Mouse (Mus musculus) kidney, embryonic 14.5 days (tissue): Measurements from ENCODE around the gene Nap1l1. TPM values are rescaled to one million over a fixed set of nuclear protein-coding genes. Genes with fewer than 3 reads are reported as not detected.

ENCODE experiments used
- ATAC-seq: fragments of 200-750 bp; cut with Nextera tagmentation; 2 replicates; pipeline ENCODE4 v1.8.0; 2017; ENCODE audit warnings: moderate number of reproducible peaks, mild to moderate bottlenecking, moderate TSS enrichment, moderate library complexity; ENCODE audit not compliant: low FRiP score, low TSS enrichment
- H3K27ac ChIP-seq: fragments of 300-500 bp; sonication (generic); 2 replicates; pipeline ENCODE4 v1.5.1; 2014; ENCODE audit warnings: low read depth, mild to moderate bottlenecking, low read length, moderate library complexity, mixed read lengths
- H3K27me3 ChIP-seq: fragments of 300-500 bp; sonication (generic); 2 replicates; pipeline ENCODE4 v1.6.1; 2014; ENCODE audit warnings: mild to moderate bottlenecking, low read length; ENCODE audit not compliant: control insufficient read depth, insufficient read depth
- H3K36me3 ChIP-seq: fragments of 300-500 bp; sonication (generic); 2 replicates; pipeline ENCODE4 v1.6.1; 2014; ENCODE audit warnings: low read length, mixed read lengths; ENCODE audit not compliant: control insufficient read depth, insufficient read depth
- H3K4me1 ChIP-seq: fragments of 300-500 bp; sonication (generic); 2 replicates; pipeline ENCODE4 v1.6.1; 2014; ENCODE audit warnings: low read length, mixed read lengths; ENCODE audit not compliant: control insufficient read depth, insufficient read depth
- H3K4me2 ChIP-seq: fragments of 300-500 bp; sonication (generic); replicated peaks from 2 replicates; pipeline ENCODE4 v1.6.1; 2014; ENCODE audit warnings: low read depth, mild to moderate bottlenecking, low read length
- H3K4me3 ChIP-seq: fragments of 300-500 bp; sonication (generic); 2 replicates; pipeline ENCODE4 v1.5.1; 2014; ENCODE audit warnings: mild to moderate bottlenecking, low read length
- H3K9ac ChIP-seq: fragments of 300-500 bp; sonication (generic); 2 replicates; pipeline ENCODE4 v1.6.1; 2014; ENCODE audit warnings: low read depth, mild to moderate bottlenecking, low read length, moderate library complexity
- H3K9me3 ChIP-seq: fragments of 300-500 bp; sonication (generic); 2 replicates; pipeline ENCODE4 v1.6.1; 2016; ENCODE audit warnings: low read length; ENCODE audit not compliant: control insufficient read depth
- WGBS: fragments of 180-500 bp; shearing (Covaris S2); extraction: QIAGEN DNeasy Blood & Tissue Kit; methylation state at CpG from one replicate; pipeline ENCODE4 v1.1.7; 2014; 5-methylcytosine and 5-hydroxymethylcytosine counted together
- polyA plus RNA-seq: library from polyadenylated mRNA; unstranded; fragments of >200 nt; fragmentation: Nextera tagmentation; extraction: Ambion mirVana; gene quantifications from 2 replicates; pipeline ENCODE4 v1.2.1, GENCODE M21; 2014

The Nap1l1 gene
- polyA plus RNA-seq, 1 experiment from 2014 or later = 315 TPM

GRCm38 (mm10) chr10:111451683-111452322 lies 21.2 kb upstream of the Nap1l1 start:
- WGBS = 95% methylated on average over 1 of the region's 1 CpGs
- 0 out of 2 replicates have a peak, but pooled peaks cover 2% of the 10 kb centered on the region for H3K9me3 ChIP-seq

DNA sequence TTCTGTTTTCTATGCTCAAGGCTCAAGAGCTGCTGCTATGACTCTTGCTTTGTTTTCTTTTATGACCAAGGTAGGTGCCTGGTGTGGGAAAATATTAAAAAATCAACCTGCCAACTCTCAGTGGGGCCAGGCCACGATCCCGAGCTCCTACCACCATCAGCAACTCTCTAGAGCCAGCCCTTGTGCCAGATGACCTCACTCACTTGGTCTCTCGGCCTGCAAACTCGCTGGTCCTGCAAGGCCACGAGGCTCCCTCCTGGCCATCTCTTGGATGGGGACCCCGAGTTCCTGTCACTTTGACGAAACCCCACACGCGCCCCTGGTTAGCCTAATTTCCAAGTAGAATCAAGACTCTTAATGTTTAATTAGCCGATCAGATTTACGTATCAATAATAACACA lies 20.6 kb upstream of the Nap1l1 start:
- no peaks in the 10 kb centered on the region for H3K36me3 ChIP-seq
- no peak for ATAC-seq
- no peaks in the 10 kb centered on the region for H3K9me3 ChIP-seq
- WGBS = 90% methylated on average over 11 of the region's 11 CpGs
- no peaks in the 10 kb centered on the region for H3K4me1 ChIP-seq
- H3K4me3 ChIP-seq = no peak overlapping the region
- H3K4me2 ChIP-seq = no peak overlapping the region
- no peaks in the 10 kb centered on the region for H3K27me3 ChIP-seq
- H3K9ac ChIP-seq = no peak overlapping the region
- no peak overlapping the region for H3K27ac ChIP-seq

More at GRCm38 (mm10) chr10:111451683-111452322, 21.2 kb upstream of the Nap1l1 start:
- H3K9ac ChIP-seq = no peak overlapping the region
- no peak overlapping the region for H3K27ac ChIP-seq
- H3K36me3 ChIP-seq = no peaks in the 10 kb centered on the region
- H3K4me2 ChIP-seq = no peak overlapping the region
- ATAC-seq = no peak
- no peaks in the 10 kb centered on the region for H3K4me1 ChIP-seq
- H3K4me3 ChIP-seq = no peak overlapping the region
- H3K27me3 ChIP-seq = no peaks in the 10 kb centered on the region

GRCm38 (mm10) chr10:111454698-111455308 lies 18.2 kb upstream of the Nap1l1 start:
- no peaks in the 10 kb centered on the region for H3K36me3 ChIP-seq
- whole genome bisulfite sequencing = 39% methylated on average over 8 of the region's 8 CpGs
- no peak overlapping the region for H3K4me3 ChIP-seq
- no peak for ATAC-seq
- no peaks in the 10 kb centered on the region for H3K27me3 ChIP-seq
- H3K4me1 ChIP-seq = no peaks in the 10 kb centered on the region
- H3K27ac ChIP-seq = no peak overlapping the region
- no peak overlapping the region for H3K9ac ChIP-seq
- H3K4me2 ChIP-seq = no peak overlapping the region
- no peaks in the 10 kb centered on the region for H3K9me3 ChIP-seq

DNA sequence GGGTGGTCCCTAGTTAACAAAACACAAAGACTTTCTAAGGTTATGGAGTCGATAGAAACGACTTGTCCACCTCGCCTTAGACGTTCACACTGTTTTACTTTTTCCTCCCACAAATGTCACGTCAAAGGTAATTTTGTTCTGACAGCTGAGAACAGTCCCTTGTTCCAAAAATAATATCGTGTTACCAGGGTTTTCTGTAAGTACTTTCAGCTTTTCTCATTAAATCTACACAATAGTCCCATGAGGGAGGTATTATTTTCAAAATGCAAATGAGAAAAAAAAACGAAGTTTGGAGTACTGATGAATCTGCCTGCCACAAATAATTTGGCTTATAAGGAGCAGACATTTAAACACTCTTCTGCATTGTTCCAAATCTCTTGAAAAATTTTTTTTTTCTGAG lies 14.9 kb upstream of the Nap1l1 start:
- Histone ChIP-seq H3K4me3 (no peak overlapping the region), H3K36me3 (no peaks in the 10 kb centered on the region), H3K9ac (no peak overlapping the region), H3K27me3 (no peaks in the 10 kb centered on the region), H3K4me1 (no peaks in the 10 kb centered on the region), H3K27ac (no peak overlapping the region), H3K4me2 (no peak overlapping the region), H3K9me3 (no peaks in the 10 kb centered on the region)
- ATAC-seq = no peak
- WGBS = 33% methylated on average over 7 of the region's 7 CpGs

DNA sequence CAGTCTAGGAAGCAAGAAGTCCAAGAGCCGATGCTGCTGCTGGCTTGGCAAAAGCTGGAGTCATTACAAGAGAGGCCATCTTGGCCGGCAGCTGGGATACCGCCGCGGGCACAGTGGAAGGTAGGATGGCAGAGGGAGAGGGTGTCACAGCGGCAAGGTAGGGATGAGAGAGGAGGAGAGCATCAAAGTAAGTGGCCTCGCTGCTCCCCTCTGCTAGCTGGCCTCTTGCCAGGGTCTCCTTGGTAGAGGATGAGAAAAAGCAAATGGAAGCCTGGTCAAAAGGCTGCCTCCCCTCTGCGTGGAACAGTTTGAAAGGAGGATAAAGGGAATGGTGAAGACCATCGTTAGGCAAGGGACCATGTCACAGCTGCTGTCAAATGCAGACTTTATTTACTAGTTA lies 14.0 kb upstream of the Nap1l1 start:
- no peak for ATAC-seq
- no peak overlapping the region for H3K27ac ChIP-seq
- H3K4me2 ChIP-seq = no peak overlapping the region
- no peaks in the 10 kb centered on the region for H3K9me3 ChIP-seq
- no peak overlapping the region for H3K4me3 ChIP-seq
- no peaks in the 10 kb centered on the region for H3K27me3 ChIP-seq
- H3K9ac ChIP-seq = no peak overlapping the region
- no peaks in the 10 kb centered on the region for H3K4me1 ChIP-seq
- H3K36me3 ChIP-seq = no peaks in the 10 kb centered on the region
- 73% methylated on average over 9 of the region's 9 CpGs for WGBS

GRCm38 (mm10) chr10:111459874-111460273 lies 13.1 kb upstream of the Nap1l1 start:
- WGBS = 75% methylated on average over 3 of the region's 3 CpGs
- no peak for ATAC-seq
- no peak overlapping the region for H3K4me3 ChIP-seq
- no peaks in the 10 kb centered on the region for H3K4me1 ChIP-seq
- no peak overlapping the region for H3K4me2 ChIP-seq
- no peaks in the 10 kb centered on the region for H3K27me3 ChIP-seq
- no peaks in the 10 kb centered on the region for H3K36me3 ChIP-seq
- no peaks in the 10 kb centered on the region for H3K9me3 ChIP-seq
- no peak overlapping the region for H3K27ac ChIP-seq
- H3K9ac ChIP-seq = no peak overlapping the region

- Histone ChIP-seq H3K4me3 (no peak overlapping the region), H3K4me1 (no peaks in the 10 kb centered on the region), H3K4me2 (no peak overlapping the region), H3K36me3 (no peaks in the 10 kb centered on the region), H3K9me3 (no peaks in the 10 kb centered on the region), H3K9ac (no peak overlapping the region), H3K27me3 (no peaks in the 10 kb centered on the region), H3K27ac (no peak overlapping the region)
- no peak for ATAC-seq
- WGBS = 30% methylated on average over 4 of the region's 4 CpGs
Measured at GRCm38 (mm10) chr10:111460381-111460780, 12.6 kb upstream of the Nap1l1 start.

DNA sequence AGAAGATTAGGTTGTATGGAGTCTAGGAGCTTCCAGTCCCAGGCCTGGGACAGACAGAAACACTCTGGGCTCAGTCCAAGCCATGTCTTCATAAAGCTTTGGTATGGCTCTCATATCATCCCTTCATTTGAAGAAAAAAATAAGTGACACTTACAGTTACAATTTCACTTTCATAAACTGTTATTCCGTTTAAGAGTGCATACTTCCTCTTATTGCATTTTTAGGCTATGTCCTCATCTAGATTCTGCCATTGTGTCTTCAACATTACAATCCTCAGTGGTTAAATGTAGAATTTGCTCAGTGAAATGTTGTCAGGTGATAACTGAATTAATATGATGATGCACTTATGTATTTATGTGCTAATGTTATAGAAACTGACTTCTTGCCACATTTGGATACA lies 8.2 kb upstream of the Nap1l1 start:
- no peaks in the 10 kb centered on the region for H3K4me1 ChIP-seq
- 89% methylated on average over 1 of the region's 1 CpGs for whole genome bisulfite sequencing

GRCm38 (mm10) chr10:111465409-111465808 lies 7.6 kb upstream of the Nap1l1 start:
- Histone ChIP-seq H3K27ac (no peak overlapping the region), H3K9me3 (no peaks in the 10 kb centered on the region), H3K9ac (no peak overlapping the region), H3K27me3 (no peaks in the 10 kb centered on the region), H3K4me3 (no peak overlapping the region), H3K4me1 (no peaks in the 10 kb centered on the region), H3K4me2 (no peak overlapping the region), H3K36me3 (no peaks in the 10 kb centered on the region)
- 42% methylated on average over 2 of the region's 2 CpGs for WGBS
- no peak for ATAC-seq

More for the DNA sequence above, 8.2 kb upstream of the Nap1l1 start:
- Histone ChIP-seq H3K4me2 (no peak overlapping the region), H3K27me3 (no peaks in the 10 kb centered on the region), H3K4me3 (no peak overlapping the region), H3K9ac (no peak overlapping the region), H3K9me3 (no peaks in the 10 kb centered on the region), H3K27ac (no peak overlapping the region), H3K36me3 (no peaks in the 10 kb centered on the region)
- no peak for ATAC-seq
